Mouse (Mus musculus): ENCODE data around the gene Cenpo. TPM values are rescaled to one million over a fixed set of nuclear protein-coding genes. Genes with fewer than 3 reads are reported as not detected.

Gene Cenpo
- total RNA-seq (2014; rRNA removed): 5.2 and 5.9 TPM in 2 replicates
- polyA plus RNA-seq (2015; fragmentation: Nextera tagmentation; extraction: Ambion mirVana): 5.3 and 5.7 TPM in 2 replicates

- Histone ChIP-seq H3K36me3 (ENCODE audit: insufficient read depth, low read length) (no peaks in the 10 kb centered on the region), H3K4me2 (ENCODE audit: low read depth, low read length) (peak within 1 kb of the TSS; percentile 84), H3K4me3 (ENCODE audit: low read length) (peak within 1 kb of the TSS; percentile 69), H3K27me3 (ENCODE audit: insufficient read depth, low read length) (no peaks in the 10 kb centered on the region), H3K27ac (peak within 1 kb of the TSS; percentile 98), H3K9ac (replicated peaks; ENCODE audit: low read length) (peak within 1 kb of the TSS; percentile 70), H3K9me3 (ENCODE audit: low read length) (no peaks in the 10 kb centered on the region), H3K4me1 (ENCODE audit: insufficient read depth, low read length) (0 out of 2 replicates have a peak, but pooled peaks cover 4% of the 10 kb centered on the region)
- WGBS: under 1% methylated on average over 50 of the region's 50 CpGs
- peak; percentile 18; the same call in 1 of the 2 replicates for TF ChIP-seq CTCF (IDR thresholded peaks at IDR 0.05; ENCODE audit: low read depth)
- ATAC-seq (peak; percentile 99), DNase-seq (ENCODE audit: low spot score) (peak; percentile 97)
These were observed at the start of gene Cenpo, which contains the start of gene Ptrhd1 for GRCm38 (mm10) chr12:4233572-4234508. Cenpo (minus strand) TSS chr12:4234294. Ptrhd1 (plus strand) TSS chr12:4234027.

- H3K4me3 ChIP-seq (ENCODE audit: low read length): no peak overlapping the region
- no peak overlapping the region for H3K9ac ChIP-seq (replicated peaks; ENCODE audit: low read length)
- WGBS: 92% methylated on average over 3 of the region's 3 CpGs
- H3K9me3 ChIP-seq (ENCODE audit: low read length): no peaks in the 10 kb centered on the region
- DNase-seq (ENCODE audit: low spot score) (no peak), ATAC-seq (no peak)
- H3K27ac ChIP-seq: no peak overlapping the region
- H3K4me1 ChIP-seq (ENCODE audit: insufficient read depth, low read length): no peaks in the 10 kb centered on the region
- peaks cover 3% of the 10 kb centered on the region for H3K36me3 ChIP-seq (ENCODE audit: insufficient read depth, low read length)
- no peak for TF ChIP-seq CTCF (IDR thresholded peaks at IDR 0.05; ENCODE audit: low read depth)
- no peak overlapping the region for H3K4me2 ChIP-seq (ENCODE audit: low read depth, low read length)
- no peaks in the 10 kb centered on the region for H3K27me3 ChIP-seq (ENCODE audit: insufficient read depth, low read length)
These were observed 45.8 kb upstream of the Cenpo start for GRCm38 (mm10) chr12:4279878-4280277.

GRCm38 (mm10) chr12:4278978-4279755 lies 45.1 kb upstream of the Cenpo start:
- 91% methylated on average over 3 of the region's 3 CpGs for WGBS
- no peak for TF ChIP-seq CTCF (IDR thresholded peaks at IDR 0.05; ENCODE audit: low read depth)

GRCm38 (mm10) chr12:4271078-4271477 lies 37.0 kb upstream of the Cenpo start:
- no peak for DNase-seq (ENCODE audit: low spot score)
- H3K4me2 ChIP-seq (ENCODE audit: low read depth, low read length): no peak overlapping the region
- no peak overlapping the region for H3K27ac ChIP-seq
- 0 out of 2 replicates have a peak, but pooled peaks cover 3% of the 10 kb centered on the region for H3K9me3 ChIP-seq (ENCODE audit: low read length)
- H3K9ac ChIP-seq (replicated peaks; ENCODE audit: low read length): no peak overlapping the region
- no peaks in the 10 kb centered on the region for H3K4me1 ChIP-seq (ENCODE audit: insufficient read depth, low read length)
- WGBS: 87% methylated on average over 6 of the region's 6 CpGs
- H3K36me3 ChIP-seq (ENCODE audit: insufficient read depth, low read length): peaks cover 33% of the 10 kb centered on the region
- H3K4me3 ChIP-seq (ENCODE audit: low read length): no peak overlapping the region
- no peak for TF ChIP-seq CTCF (IDR thresholded peaks at IDR 0.05; ENCODE audit: low read depth)
- ATAC-seq: no peak
- no peaks in the 10 kb centered on the region for H3K27me3 ChIP-seq (ENCODE audit: insufficient read depth, low read length)

More at GRCm38 (mm10) chr12:4278978-4279755, 45.1 kb upstream of the Cenpo start:
- Histone ChIP-seq H3K4me2 (ENCODE audit: low read depth, low read length) (no peak overlapping the region), H3K4me1 (ENCODE audit: insufficient read depth, low read length) (no peaks in the 10 kb centered on the region), H3K9ac (replicated peaks; ENCODE audit: low read length) (no peak overlapping the region), H3K4me3 (ENCODE audit: low read length) (no peak overlapping the region), H3K27ac (no peak overlapping the region), H3K36me3 (ENCODE audit: insufficient read depth, low read length) (peaks cover 9% of the 10 kb centered on the region), H3K27me3 (ENCODE audit: insufficient read depth, low read length) (no peaks in the 10 kb centered on the region), H3K9me3 (ENCODE audit: low read length) (no peaks in the 10 kb centered on the region)
- DNase-seq (ENCODE audit: low spot score): no peak
- ATAC-seq: no peak

GRCm38 (mm10) chr12:4267765-4268164 lies 33.7 kb upstream of the Cenpo start:
- no peaks in the 10 kb centered on the region for H3K27me3 ChIP-seq (ENCODE audit: insufficient read depth, low read length)
- DNase-seq (ENCODE audit: low spot score): peak; percentile 41
- no peak overlapping the region for H3K4me2 ChIP-seq (ENCODE audit: low read depth, low read length)
- 96% methylated on average over 4 of the region's 4 CpGs for WGBS
- no peak overlapping the region for H3K27ac ChIP-seq
- peaks cover 27% of the 10 kb centered on the region for H3K36me3 ChIP-seq (ENCODE audit: insufficient read depth, low read length)
- H3K9ac ChIP-seq (replicated peaks; ENCODE audit: low read length): no peak overlapping the region
- H3K9me3 ChIP-seq (ENCODE audit: low read length): 0 out of 2 replicates have a peak, but pooled peaks cover 3% of the 10 kb centered on the region
- TF ChIP-seq CTCF (IDR thresholded peaks at IDR 0.05; ENCODE audit: low read depth): no peak
- ATAC-seq: no peak
- no peaks in the 10 kb centered on the region for H3K4me1 ChIP-seq (ENCODE audit: insufficient read depth, low read length)
- H3K4me3 ChIP-seq (ENCODE audit: low read length): no peak overlapping the region

All from hindbrain, postnatal 0 days (tissue).